Mouse (Mus musculus) cerebellum, adult 8-10 months (tissue): ENCODE measurements around the gene Llgl2.
"Not testable (repeated sequence)": the region's sequence is repeated elsewhere in the genome, so short reads cannot be mapped to it uniquely, and the experiment has no call there.

Experiments
- DNase-seq: peaks from one replicate; pipeline ENCODE4 v3.0.0; 2022

Gene Llgl2

DNA sequence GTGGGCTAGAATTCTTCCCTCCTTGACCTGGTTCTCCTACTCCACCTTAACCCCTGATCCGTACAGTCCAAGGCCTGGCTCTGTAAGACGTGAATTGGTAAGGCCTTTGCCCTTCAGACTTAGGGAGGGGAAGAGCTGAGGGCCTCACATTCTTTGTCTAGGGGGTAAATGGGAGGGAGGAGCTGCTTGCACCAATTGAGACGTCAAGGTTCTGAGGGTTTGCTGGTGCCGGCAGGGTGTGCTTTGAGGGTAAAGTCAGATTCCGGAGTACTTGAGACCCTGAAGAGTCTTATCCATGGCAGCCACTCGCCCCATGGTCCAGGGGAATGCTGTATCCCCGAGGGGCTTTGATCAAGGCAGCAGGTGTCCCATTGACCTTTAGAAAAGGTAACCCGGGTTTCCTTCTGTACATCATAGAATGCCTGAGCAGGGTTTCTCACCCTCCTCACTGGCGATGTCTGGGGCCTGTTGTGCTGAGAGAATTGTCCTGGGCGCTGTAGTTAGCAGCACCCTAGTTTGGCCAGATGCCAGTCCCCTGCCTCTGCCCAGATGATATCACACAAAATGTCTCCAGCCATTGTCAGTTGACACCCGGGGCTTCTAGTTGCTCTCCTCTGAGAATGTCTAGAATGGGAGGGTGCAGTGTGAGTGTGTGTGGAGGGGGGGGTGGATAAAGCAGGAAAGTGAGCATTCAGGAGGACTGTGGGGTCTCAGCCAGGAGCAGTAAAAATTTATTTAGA, 13.0 kb downstream of the Llgl2 start:
- DNase-seq: no peak

DNA sequence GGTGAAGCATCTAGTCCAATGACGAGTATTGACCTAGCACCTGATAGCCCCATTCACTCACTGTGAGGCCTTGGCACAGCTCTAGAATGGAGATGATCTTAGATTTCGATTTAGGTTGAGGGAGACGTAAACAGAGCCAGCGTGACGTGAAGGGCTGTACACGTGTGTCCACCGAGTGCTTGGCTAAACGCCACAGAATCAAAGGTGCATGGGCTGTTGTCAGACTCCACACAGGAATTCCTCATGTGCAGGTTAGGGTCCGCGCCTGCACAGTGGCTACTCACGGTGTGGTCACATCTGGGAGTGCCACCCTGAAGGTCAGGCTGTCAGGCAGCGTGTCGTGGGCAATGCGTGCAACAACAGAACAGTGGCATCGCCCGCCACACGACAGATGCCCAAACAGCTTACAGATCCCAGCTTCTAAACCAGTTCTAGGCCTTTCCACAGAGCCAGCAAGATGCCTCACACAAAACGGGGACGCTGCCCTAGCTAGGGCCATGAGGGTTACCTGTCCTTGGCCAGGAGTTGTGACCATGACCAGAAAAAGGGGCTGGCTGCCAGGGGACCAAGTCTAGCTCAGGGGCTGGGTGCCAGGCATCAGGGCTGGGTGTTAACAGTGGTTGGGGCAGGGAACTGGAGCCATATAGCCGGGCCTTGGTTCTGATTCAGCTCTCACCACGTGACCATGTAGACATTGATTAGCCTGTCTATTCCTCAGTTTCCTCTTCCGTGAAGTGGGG, 13.9 kb downstream of the Llgl2 start:
- DNase-seq: no peak

DNA sequence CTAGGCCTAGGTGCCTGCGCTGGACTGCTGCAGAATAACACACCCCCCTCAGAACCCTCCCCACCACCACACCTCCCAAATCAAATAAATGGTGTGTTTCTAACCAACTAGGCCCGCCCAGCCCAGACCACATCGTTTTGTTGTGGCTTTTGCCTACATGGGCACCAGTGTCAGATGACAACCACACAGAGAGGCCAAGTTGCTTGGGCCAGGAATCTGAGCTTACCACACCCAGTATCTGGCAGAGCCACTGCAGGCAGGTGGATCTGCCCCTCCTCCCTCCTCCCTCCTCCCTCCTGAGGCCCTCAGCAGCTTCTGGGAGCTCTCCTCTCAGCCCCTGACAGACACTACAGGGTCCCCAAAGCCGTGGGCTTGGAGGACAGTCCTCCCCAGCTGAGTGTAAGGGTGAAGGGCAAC, 15.1 kb downstream of the Llgl2 start:
- no peak for DNase-seq

DNA sequence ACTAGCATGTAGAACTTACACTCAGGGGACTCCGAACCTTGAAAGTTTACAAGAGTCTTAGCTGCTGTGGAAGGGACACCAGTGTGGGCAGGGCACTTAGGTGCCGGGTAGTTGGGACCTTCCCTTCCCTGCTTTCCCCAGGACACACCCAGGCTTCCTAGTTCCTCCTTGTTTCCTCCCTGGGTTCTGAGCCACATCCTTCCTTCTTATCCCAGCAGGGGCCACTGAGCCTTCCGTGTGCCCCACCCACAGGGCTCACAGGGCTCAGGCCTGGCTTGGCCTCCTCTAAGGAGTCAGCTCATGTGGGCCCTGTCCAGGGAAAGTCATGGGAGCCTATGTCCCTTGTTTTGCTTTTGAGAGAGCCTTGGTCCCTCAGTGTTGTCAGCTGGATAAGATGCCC, 15.9 kb downstream of the Llgl2 start:
- no peak for DNase-seq

DNA sequence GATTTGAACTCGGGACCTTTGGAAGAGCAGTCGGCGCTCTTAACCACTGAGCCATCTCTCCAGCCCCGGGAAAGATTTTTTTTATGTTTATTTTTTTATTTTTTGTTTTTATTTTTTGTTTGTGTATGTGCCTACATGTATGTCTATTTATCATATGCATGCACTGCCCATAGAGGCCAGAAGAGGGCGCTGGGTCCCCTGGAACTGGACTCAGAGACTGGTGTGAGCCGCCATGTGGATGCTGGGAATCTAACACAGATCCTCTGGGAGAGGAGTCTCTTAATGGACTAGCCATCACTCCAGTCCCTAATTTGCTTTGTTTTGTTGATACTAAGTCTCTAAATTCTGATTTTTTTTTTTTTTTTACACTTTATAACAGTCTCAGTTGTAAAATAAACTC, 17.2 kb downstream of the Llgl2 start:
- no peak for DNase-seq

DNA sequence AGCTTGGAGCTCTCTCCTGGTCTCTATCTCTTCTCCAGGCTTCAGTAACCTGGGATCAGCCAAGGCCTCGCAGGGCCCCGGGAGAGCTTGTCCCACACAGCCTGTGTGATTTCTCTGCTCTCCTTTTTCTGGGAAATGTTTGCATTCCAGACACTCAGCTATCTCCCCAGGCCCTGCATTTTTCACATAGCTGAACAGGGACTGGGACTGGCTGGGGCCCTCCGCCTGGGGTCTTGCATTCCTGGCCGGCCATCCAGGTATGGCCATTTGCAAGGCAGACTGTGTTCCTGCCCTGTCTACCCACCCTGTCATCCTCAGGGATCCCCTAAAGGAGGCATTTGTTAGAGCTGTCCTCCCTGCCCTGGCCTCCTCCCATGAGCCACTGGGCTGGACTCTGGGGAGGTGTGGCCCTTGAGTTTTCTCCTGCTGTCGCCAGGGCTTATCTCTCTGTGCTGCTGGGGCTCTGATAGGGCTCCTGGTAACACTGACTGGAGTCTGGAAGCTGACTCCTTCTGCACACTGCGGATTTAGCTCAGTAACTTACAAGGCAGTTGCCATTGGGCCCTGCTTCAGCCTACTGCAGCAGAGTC, 18.2 kb downstream of the Llgl2 start:
- no peak for DNase-seq

DNA sequence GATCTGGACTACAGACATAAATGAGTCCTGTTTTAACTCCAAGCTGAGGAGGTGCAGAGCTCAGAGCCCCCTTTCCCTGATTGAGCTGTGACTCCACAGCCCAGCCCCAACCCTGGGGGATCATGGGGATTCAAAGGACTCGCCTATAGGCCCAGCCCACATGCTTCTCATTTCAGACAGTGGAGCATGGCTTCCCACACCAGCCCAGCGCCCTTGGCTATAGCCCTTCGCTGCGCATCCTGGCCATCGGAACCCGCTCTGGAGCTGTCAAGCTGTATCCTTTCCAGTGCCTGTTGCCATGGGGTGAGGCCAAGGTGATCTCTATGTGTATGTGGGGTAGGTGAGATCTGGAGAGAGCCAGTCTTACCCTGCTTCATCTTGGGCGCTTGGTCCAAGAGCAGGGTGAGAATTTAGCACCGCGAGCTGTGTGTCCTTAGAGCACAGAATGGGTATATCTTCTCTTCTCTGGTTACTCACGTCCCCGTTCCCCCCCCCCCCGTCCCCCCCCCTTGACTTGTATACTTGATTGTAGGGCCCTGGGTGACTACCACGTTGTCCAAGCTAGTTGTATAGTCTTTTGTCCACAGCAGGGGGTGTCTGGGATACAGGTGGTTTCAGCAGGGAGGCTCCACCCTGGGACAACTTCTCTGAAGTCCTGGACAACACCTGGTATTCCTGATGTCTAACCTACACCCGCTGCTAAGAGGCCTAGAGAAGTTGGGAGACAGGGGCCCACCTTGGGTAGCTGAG, 19.5 kb downstream of the Llgl2 start:
- DNase-seq: no peak

DNA sequence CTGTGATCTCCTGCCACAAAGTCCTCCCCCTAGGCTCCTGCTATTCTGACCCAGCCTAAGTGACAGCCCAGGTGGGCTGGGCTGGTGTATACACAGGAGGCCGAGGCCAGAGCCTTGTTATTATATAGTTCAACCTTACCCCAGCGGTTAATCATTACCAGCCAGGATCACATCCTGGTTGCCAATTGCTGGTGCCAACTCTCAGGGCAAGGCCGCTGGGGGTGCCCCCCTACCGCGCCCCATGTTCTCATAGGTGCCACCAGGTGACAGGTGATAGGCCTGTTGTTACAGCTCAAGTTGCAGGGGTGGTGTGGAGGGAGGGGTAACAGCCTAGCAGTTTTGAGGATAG, 20.0 kb downstream of the Llgl2 start:
- DNase-seq: no peak

DNA sequence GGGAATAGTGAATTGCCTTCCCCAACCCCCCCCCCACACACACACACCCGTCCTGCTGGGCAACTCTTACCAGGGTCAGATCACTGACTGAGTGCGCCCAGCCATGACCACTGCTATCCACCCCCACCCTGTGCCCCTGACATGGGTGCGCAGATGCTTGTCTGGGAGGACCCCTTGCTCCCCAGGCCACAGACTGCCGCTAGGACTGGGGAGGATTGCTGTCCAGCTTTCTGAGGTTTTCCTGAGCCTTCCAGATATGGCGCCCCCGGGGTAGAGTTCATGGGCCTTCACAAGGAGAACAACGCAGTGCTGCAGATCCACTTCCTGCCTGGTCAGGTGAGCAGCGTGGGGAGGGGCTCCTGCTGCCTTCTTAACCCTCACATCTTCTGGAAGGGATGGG, 20.4 kb downstream of the Llgl2 start:
- DNase-seq: no peak

DNA sequence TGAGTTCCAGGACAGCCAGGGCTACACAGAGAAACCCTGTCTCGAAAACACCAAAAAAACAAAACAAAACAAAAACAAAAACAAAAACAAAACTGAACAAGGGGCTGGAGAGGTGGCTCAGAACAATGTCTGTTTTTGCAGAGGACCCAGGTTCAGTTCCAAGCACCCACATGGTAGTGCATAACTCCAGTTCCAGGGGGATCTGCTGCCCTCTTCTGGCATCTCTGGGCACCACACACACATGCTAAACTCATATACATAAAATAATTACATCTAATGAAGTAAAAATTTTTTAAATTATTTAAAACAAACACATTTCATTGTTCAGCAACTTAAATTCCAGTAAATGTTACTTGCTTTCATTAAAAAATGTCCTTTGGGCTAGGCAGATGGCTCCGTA, 22.0 kb downstream of the Llgl2 start:
- no peak for DNase-seq

DNA sequence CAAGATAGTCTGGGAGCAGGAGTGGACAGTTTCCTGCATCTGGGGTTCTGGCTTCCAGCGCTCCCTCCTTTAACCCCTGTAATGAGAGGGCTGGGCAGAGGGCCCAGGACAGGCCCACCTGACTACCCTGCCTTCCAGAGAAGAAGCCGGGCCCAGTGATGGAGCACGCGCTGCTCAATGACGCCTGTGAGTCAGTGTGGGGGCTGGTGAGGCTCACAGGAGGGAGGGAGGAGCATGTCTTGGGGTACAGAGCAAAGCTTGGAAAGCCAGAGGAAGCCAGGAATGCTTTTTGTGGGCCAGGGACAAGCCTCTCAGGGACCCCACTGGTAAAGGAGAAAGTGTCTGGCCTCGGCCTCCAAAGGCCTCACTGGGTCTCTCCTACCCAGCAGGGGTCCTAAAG, 30.8 kb downstream of the Llgl2 start:
- DNase-seq: no peak

DNA sequence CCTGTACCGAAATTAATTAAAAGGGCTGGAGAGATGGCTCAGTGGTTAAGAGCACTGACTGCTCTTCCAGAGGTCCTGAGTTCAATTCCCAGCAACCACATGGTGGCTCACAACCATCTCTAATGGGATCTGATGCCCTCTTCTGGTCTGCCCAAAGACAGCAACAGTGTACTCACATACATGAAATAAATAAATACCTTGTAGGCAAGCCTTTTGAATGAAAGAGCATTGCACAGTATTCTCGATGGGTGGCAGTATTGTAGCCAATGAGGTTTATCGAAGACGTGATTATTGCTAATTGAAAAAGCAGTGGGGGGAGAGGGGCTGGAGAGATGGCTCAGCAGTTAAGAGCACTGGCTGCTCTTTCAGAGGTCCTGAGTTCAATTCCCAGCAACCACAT, 33.3 kb downstream of the Llgl2 start:
- not testable (repeated sequence) for DNase-seq

DNA sequence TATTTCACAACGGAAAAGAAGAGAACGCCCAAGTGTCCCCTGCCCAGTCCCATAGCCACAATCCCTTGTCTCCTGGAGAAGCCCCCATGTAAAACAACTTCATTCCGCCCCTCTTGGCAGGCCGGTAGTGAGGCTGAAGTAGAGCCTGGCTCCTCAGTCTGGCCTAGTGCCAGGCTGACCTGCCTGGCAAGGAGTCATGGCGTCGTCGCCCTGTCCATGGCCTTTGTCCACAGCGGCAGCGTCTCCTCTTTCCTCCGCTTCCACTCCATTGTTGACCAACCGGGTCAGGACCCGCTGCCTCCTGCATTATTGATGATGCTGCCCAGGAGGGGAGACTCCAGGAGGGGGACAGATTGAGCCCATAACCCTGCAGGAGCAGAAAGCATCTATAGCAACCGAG, 34.1 kb downstream of the Llgl2 start:
- no peak for DNase-seq

DNA sequence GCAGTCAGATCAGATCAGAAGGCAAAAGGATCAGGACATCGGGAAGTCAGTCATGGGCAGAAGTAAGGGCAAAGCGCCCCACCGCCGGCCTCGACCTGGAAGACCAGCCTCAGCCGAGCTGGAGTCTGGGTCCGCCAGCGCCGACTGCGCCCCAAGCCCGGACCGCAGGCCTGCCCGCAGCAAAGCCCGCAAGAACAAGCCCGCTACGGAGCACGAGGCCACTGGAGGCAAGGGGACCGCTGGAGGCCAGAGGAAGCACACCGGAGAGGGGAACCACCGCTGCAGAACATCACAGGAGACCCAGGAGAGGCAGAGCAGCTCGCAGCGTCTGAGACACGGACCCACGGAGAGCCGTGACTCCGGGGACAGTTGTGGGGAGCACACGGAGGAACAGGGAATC, 34.5 kb downstream of the Llgl2 start, which contains the start of gene Myo15b:
Myo15b (plus strand) TSS at position 53 of the 400 bp plus-strand sequence.
- no peak for DNase-seq

DNA sequence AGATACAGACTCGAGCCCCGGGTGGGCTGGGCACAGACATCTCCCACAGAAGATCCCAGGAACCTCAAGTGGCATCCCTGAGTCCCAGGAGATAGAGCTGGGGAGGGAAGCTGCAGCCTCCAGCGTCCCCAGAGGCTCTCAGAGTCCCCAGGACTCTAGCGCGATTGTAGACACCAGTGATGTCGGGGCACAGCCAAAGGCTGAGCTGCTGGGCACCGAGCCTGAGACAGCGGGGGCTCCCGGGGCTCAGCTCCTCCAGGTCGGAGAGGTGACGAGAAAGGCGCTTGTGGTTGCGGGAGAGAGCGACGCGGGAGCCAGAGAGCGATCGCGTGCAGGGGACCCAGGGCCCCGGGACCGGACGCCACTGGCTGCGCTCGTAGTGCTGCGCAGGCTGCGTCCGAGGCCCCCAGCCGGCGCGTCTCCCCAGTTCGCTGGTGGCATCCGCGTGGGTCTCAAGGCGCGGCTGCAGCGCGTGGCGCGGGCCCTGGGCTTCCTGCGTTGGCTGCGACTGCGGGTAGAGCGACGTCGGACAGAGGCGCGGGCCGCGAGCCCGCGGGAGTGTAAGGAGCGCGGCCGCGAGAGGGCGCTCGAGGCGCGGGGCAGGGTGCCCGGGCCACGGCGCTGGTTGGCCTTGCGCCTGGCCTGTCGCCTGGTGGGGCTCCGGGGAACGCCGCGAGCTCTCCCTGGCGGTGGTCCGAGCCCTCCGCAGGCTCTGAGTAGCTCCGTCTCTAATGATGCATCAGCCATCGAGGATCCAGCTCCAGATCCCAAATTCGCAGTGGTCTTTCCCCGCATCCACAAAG, 35.5 kb downstream of the Llgl2 start:
- DNase-seq: peak; percentile 57

DNA sequence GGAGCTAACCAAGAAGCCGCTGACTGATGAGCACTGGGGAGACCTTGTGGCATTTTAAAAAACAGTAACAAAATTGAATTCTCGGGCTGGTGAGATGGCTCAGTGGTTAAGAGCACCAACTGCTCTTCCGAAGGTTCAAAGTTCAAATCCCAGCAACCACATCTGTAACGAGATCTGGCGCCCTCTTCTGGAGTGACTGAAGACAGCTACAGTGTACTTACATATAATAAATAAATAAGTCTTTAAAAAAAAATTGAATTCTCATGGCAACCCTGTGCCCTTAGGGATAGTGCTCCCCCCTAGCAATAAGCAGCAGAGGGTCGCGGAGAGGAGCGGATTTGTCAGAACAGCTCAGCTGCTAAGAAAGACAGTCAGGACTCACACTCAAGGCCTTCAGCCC, 40.0 kb downstream of the Llgl2 start:
- DNase-seq: no peak

DNA sequence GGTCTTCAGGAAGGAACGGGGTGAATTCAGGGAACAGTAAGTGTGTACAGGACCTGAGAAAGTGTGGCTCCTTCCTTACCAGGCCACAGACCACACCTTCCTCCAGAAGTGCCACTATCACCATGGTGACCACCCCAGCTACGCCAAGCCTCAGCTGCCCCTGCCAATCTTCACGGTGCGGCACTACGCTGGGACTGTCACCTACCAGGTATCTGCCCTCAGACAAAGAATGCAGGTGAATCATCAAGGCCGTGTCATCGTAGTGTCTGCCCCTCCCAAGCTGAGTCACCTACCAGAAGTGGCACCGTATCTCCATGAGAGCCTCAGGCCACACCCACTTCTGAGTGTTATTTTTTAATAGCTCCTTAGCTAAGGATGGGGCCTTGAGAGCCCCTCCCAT, 45.5 kb downstream of the Llgl2 start:
- no peak for DNase-seq

DNA sequence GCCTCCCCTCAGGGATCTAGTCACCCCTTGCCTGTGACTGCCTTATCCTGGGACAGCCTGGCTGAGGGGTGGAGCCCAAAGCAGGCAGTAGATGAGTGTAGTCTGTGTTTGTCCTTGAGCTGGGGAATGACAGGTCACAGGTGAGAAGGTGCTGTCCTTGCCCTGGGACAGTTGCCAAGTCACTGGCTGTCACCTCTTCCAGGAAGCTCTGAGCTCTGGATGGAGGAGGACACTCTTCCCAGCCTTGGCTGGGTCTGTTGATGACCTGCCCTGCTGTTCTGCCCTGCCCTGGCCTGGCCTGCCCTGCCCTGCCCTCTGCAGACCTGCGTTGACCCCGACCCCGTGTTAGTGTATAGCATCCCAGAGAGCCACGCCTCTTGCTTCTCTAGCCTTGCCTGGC, 48.6 kb downstream of the Llgl2 start:
- no peak for DNase-seq

DNA sequence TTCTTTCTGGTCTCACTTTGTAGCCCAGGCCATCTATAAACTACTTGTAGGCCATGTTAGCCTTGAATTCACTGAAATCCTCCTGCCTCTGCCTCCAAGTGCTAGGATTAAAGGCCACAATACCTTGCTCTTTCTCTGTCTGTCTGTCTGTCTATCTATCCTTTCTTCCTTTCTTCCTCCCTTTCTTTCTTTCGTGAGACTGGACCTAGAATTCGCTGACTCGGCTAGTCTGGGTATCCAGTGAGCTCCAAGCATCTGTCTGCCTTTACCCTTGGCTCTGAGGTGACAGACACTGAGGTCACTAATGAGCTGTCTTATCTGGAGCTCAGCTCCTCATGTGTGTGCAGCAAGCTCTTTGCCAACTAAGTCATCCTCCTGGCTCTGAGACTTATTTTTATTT, 52.1 kb downstream of the Llgl2 start:
- DNase-seq: no peak

DNA sequence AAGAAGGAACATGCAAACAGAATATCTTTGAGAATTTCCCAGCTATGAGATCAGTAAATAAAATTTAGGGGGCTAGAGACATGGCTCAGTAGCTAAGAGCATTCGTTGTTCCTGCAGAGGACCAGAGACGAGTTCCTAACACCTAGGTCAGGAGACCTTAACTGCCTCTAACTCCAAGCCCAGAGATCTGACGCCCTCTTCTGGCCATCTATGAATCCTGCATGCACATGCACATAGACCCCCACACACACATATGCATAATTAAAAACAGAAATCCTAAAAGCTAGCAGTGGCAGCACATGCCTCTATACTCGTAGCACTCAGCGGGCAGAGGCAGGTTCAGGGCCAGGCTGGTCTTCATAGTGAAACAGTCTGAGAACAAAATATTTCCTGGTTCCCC, 52.6 kb downstream of the Llgl2 start:
- DNase-seq: no peak

DNA sequence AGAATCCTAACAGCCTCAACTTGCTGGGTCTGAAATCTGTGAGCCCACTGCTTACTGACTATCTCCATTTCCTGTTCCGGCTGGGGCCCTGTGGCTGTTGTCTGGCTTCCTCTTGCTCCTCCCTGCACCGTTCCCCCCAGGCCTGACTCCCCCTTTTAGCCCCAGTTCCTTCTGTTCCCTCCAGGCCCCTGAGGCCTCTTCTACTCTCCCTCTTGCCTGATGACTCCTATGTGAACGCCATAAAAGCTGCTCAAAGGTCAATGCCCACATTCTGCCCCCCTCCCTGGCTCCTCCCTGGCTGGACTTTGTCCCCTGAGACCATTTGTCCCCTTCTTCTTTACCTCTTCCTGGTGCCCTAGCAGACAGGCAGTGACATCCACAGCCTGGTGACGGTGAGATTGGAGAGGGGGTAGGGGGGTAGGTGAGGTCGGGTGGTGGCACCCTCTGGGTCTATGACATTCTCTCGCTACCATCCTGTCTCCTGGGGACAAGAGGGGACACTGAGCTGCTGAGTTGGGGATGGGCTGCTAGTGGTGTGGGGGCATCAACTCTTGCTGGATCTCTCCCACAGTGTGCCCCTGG, 53.4 kb downstream of the Llgl2 start:
- DNase-seq: no peak

DNA sequence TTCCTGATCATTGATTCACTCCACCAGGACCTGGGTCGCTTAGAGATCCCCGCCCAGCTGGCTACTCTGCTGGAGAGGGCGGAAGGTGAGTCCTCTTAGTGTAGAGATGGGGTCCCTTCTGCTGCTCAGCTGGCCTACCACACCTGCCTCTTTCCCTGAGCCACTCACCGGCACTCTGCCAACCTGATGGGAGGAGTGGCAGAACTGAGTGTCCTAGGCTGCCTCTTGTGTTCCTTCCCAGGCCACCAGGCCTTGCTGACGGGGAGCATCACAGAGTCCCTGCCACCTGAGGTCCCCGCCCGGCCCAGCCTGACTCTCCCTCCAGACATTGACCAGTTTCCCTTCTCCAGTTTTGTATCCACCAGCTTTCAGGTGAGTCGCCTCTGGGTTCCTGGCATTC, 54.2 kb downstream of the Llgl2 start:
- DNase-seq: no peak
